Mouse (Mus musculus) testis, adult 2 months (tissue): ENCODE results near the gene Wdr62. TPM values are rescaled to one million over a fixed set of nuclear protein-coding genes. Genes with fewer than 3 reads are reported as not detected.

Experiments used
- H3K27ac ChIP-seq: fragments of 200-500 bp; 2 replicates; pipeline ENCODE4 v1.5.1; 2012; ENCODE audit warnings: low read depth, low read length; ENCODE audit not compliant: control insufficient read depth, insufficient read depth
- H3K27me3 ChIP-seq: fragments of 200-500 bp; 2 replicates; pipeline ENCODE4 v1.6.1; 2012; ENCODE audit warnings: mild to moderate bottlenecking, low read length, moderate library complexity; ENCODE audit not compliant: control insufficient read depth, insufficient read depth
- H3K36me3 ChIP-seq: fragments of 200-500 bp; 2 replicates; pipeline ENCODE4 v1.6.1; 2012; ENCODE audit warnings: mild to moderate bottlenecking, low read length; ENCODE audit not compliant: control insufficient read depth, insufficient read depth
- H3K4me1 ChIP-seq: fragments of 200-500 bp; 2 replicates; pipeline ENCODE4 v1.6.1; 2012; ENCODE audit warnings: low read length; ENCODE audit not compliant: control insufficient read depth, insufficient read depth
- H3K4me3 ChIP-seq: fragments of 200-500 bp; 2 replicates; pipeline ENCODE4 v1.5.1; 2012; ENCODE audit warnings: low read depth, mild to moderate bottlenecking, low read length, moderate library complexity, mixed read lengths; ENCODE audit not compliant: control insufficient read depth
- CTCF ChIP-seq: fragments of 200-500 bp; IDR thresholded peaks from 2 replicates; pipeline ENCODE4 v1.5.1; 2012; ENCODE audit warnings: low read depth, mild to moderate bottlenecking, inconsistent platforms, low read length, moderate library complexity; ENCODE audit not compliant: control insufficient read depth, insufficient read depth, insufficient replicate concordance
- POLR2A ChIP-seq: fragments of 200-500 bp; IDR thresholded peaks from 2 replicates; pipeline ENCODE4 v1.6.1; 2012; ENCODE audit warnings: low read depth, mild to moderate bottlenecking, inconsistent platforms, low read length, moderate library complexity; ENCODE audit not compliant: control insufficient read depth
- polyA plus RNA-seq: library from polyadenylated mRNA; depleted of rRNA; stranded (reverse); fragments of >200 nt; gene quantifications from 2 replicates; pipeline ENCODE4 v1.2.3, GENCODE M21; 2012

The Wdr62 gene
- polyA plus RNA-seq, 1 experiment: 713 TPM

GRCm38 (mm10) chr7:30224206-30224605 lies 56.0 kb downstream of the Wdr62 start:
- H3K27ac ChIP-seq: no peak overlapping the region
- TF ChIP-seq CTCF: no peak
- no peak for TF ChIP-seq POLR2A
- H3K36me3 ChIP-seq: peaks cover 2% of the 10 kb centered on the region; the same call in 1 of the 2 replicates
- peaks cover 5% of the 10 kb centered on the region for H3K4me1 ChIP-seq
- H3K4me3 ChIP-seq: no peak overlapping the region
- H3K27me3 ChIP-seq: no peaks in the 10 kb centered on the region

DNA sequence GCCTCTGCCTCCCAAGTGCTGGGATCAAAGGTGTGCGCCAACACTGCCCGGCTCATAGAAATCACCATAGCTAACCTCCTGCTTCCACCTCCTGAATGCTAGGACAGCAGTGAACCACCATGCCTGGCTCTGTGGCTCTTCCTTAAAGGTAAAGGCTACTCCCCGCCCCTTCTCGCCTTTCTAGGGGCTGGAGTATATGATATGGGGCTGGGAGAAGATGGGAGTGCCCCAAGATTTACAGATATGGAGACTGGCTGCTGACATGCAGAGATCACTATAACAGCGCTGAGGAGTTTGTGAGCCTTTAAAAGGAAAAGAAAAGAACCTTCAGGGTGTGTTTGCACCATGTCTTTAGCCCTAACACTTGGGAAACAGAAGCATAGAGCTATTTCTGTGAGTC lies 58.0 kb downstream of the Wdr62 start:
- H3K4me1 ChIP-seq: peaks cover 10% of the 10 kb centered on the region
- no peak overlapping the region for H3K27ac ChIP-seq
- H3K36me3 ChIP-seq: peaks cover 2% of the 10 kb centered on the region; the same call in 1 of the 2 replicates
- no peaks in the 10 kb centered on the region for H3K27me3 ChIP-seq
- TF ChIP-seq CTCF (no peak), POLR2A (no peak)
- no peak overlapping the region for H3K4me3 ChIP-seq

DNA sequence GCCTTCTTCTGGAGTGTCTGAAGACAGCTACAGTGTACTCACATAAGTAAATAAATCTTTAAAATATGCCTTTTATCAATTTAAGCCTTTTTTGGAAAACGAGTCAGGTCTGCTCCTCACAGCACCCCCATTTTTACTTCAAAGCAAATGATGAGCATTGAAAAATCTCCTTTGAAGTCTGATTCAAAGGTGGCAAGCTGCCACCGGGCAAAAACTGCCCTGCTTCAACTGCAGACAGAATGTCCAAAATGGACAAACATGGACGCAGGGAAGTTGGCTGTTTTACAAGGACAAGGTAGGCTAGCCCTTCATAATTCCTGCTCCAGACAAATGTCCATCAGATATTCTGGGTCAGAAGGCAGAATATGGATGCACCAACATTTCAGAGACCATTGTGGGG lies 58.8 kb downstream of the Wdr62 start:
- Histone ChIP-seq H3K27me3 (no peaks in the 10 kb centered on the region), H3K36me3 (no peaks in the 10 kb centered on the region; the same call in 1 of the 2 replicates), H3K27ac (no peak overlapping the region), H3K4me3 (no peak overlapping the region), H3K4me1 (peaks cover 14% of the 10 kb centered on the region)
- TF ChIP-seq POLR2A: no peak
- TF ChIP-seq CTCF: no peak

DNA sequence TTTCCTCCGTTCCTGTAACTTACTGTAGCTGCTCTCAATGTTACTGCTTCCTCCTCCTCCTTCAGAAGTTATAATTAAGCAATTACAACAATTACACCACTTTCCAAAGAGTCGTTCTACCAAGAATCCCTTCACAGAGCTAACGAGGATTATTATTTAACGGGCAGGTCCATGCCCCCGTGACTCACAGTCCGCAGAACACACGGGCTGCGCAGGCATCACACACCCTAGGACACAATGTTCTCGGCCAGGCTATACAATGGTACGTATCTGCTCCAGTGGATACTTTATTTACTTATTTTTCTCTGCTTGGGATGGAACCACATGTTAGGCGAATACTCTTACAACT lies 60.2 kb downstream of the Wdr62 start:
- no peak for TF ChIP-seq CTCF
- TF ChIP-seq POLR2A: no peak
- no peaks in the 10 kb centered on the region for H3K27me3 ChIP-seq
- H3K4me1 ChIP-seq: peaks cover 14% of the 10 kb centered on the region
- no peaks in the 10 kb centered on the region; the same call in 1 of the 2 replicates for H3K36me3 ChIP-seq
- peak overlapping the region; percentile 65 for H3K4me3 ChIP-seq
- H3K27ac ChIP-seq: peak overlapping the region; percentile 85; the same call in 1 of the 2 replicates

DNA sequence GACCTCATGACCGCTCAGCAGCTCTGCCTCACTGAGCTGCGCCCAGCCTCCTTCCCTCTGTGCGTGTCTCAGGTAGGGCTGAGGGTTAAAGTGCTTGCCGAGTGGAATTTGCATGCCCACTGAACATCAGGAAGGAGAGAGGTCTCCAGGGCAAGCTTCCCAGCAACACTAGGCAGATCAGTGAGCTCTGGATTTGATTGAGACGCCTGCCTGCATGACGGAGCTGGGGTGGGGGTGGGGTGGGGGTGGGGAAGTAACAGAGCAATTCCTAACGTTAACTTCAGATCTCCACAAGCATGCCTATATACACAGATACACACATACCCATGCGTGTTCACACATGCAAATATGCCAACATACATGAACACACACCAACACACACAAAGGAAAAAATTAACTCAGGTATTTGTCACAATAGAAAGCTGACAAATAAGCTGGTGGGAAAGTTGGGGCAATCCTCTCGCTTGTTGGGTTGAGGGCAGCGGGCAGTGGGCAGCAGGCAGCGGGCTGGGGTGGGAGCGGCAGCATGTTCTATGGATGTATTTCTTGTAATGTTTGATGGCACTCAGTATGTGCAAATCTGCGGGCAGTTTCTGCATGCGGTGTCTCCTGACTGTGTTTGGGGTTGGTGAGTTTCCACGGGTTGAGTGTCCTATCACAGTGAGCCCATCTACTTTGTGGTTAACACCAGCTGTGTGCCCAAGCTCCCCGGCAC lies 60.8 kb downstream of the Wdr62 start:
- TF ChIP-seq POLR2A (no peak), CTCF (no peak)
- peak overlapping the region; percentile 85 for H3K27ac ChIP-seq
- no peaks in the 10 kb centered on the region; the same call in 1 of the 2 replicates for H3K36me3 ChIP-seq
- H3K4me1 ChIP-seq: peaks cover 14% of the 10 kb centered on the region
- peak overlapping the region; percentile 65 for H3K4me3 ChIP-seq
- H3K27me3 ChIP-seq: no peaks in the 10 kb centered on the region

DNA sequence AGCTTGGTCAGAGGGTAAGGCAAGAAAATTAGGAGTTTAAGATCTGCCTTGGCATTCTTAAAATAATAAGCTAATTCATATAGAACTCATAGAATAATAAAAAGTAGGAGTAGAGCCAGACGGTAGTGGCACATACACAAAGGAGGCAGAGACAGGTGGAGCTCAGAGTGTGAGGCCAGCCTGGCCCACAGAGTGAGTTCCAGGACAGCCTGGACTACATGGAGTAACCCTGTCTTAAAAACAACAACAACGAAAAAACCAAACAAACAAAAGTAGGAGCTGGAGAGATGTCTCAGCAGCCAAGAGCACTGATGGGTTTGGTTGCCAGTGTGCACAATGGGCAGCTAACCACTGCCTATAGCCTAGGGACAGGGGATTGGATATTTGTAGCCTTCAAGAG lies 62.9 kb downstream of the Wdr62 start:
- Histone ChIP-seq H3K4me3 (peak overlapping the region; percentile 5), H3K27ac (no peak overlapping the region), H3K36me3 (no peaks in the 10 kb centered on the region), H3K4me1 (peaks cover 14% of the 10 kb centered on the region), H3K27me3 (no peaks in the 10 kb centered on the region)
- TF ChIP-seq POLR2A (no peak), CTCF (no peak)

GRCm38 (mm10) chr7:30216723-30217151 lies 63.5 kb downstream of the Wdr62 start:
- Histone ChIP-seq H3K27ac (peak overlapping the region; percentile 74), H3K4me3 (peak overlapping the region; percentile 89), H3K4me1 (peaks cover 14% of the 10 kb centered on the region), H3K27me3 (no peaks in the 10 kb centered on the region), H3K36me3 (no peaks in the 10 kb centered on the region)
- TF ChIP-seq POLR2A (no peak; the same call in 1 of the 2 replicates), CTCF (peak; percentile 96)

DNA sequence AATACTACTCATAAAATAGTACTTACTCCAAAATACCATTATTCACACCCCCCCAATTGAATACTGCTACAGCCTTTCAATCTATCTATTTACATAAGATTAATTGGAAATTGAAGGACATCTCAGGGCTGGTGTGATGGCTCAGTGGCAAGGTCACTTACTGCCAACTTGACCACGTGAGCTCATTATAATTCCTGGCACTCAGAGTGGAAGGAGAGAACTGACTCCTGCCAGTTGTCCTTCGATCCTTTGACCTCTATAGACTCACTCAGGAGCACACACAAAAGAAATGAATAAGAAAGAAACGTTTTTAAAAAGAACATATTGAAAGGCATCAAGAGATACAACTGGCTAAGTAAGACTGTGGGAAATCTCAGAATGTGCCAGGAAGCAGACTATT lies 64.3 kb downstream of the Wdr62 start:
- no peaks in the 10 kb centered on the region for H3K36me3 ChIP-seq
- no peaks in the 10 kb centered on the region for H3K27me3 ChIP-seq
- TF ChIP-seq CTCF: no peak
- no peak for TF ChIP-seq POLR2A
- H3K4me1 ChIP-seq: peaks cover 14% of the 10 kb centered on the region
- H3K4me3 ChIP-seq: no peak overlapping the region
- H3K27ac ChIP-seq: no peak overlapping the region
